Comparison of ENCODE assay signal across 8 mouse cellular contexts in genomic region chr15:26894801-26895229, GRCm38 (mm10). TPM values are rescaled to one million over a fixed set of nuclear protein-coding genes. Genes with fewer than 3 reads are reported as not detected.
DNase-seq lines count a peak whose midpoint lies in the region; ATAC-seq and TF ChIP-seq lines count a peak whose summit lies in the region.

No protein-coding gene starts in this region.

- no peaks in the 10 kb centered on the region for H3K79me3 ChIP-seq in C2C12 (ENCODE audit: low read depth)

- H3K4me1 ChIP-seq in ES-E14 (ENCODE audit: control insufficient read depth in 2 of 2, insufficient read depth in 2 of 2, low read length in 2 of 2, poor library complexity in 1 of 2), result no peaks in the 10 kb centered on the region
- H3K4me1 ChIP-seq in forebrain, embryonic 12.5 days, result peaks cover 13% of the 10 kb centered on the region

- H3K4me2 ChIP-seq in forebrain, embryonic 12.5 days, result peak overlapping the region; percentile 88

- intact Hi-C loops in heart, postnatal 36 days (cut with DNase I), result loop anchor here (1.0 to 10.0 kb wide), 6 partner anchors 53 to 910 kb away; partner anchors contain the start of gene Zfp622

- H3ac ChIP-seq in C2C12 (ENCODE audit: control insufficient read depth, insufficient read length, low read depth), result peak overlapping the region; percentile 90

- peak overlapping the region; percentile 48 for H3K4me3 ChIP-seq in C2C12 (ENCODE audit: insufficient read depth, poor library complexity, severe bottlenecking)
- peak overlapping the region; percentile 74 to 90 for H3K4me3 ChIP-seq in ES-E14 (ENCODE audit: insufficient read depth in 1 of 2, low read depth in 1 of 2, low read length in 2 of 2, poor library complexity in 1 of 2, severe bottlenecking in 1 of 2)
- peak overlapping the region; percentile 79 for H3K4me3 ChIP-seq in forebrain, embryonic 12.5 days (replicated peaks)

- DNase-seq in ES-E14 (ENCODE audit: low read depth, low spot score), result peak; percentile 17
- DNase-seq in heart, postnatal 36 days, result peak; percentile 52 to 63
- DNase-seq in kidney, postnatal 4 days, result peak; percentile 58 to 73
- DNase-seq in lung, postnatal 25 days (ENCODE audit: low spot score), result peak; percentile 34
- peak; percentile 55 for DNase-seq in testis, postnatal 10 days (ENCODE audit: low spot score)

- H3K79me2 ChIP-seq in C2C12 (ENCODE audit: control insufficient read depth, insufficient read depth), result peaks cover 4% of the 10 kb centered on the region

- no peak for TF ChIP-seq CTCF in C2C12 (IDR thresholded peaks at IDR 0.05; ENCODE audit: control insufficient read depth, insufficient read depth, insufficient read length)

- WGBS in forebrain, embryonic 12.5 days, result under 1% methylated on average over 27 of the region's 28 CpGs

- in situ Hi-C loops in ES-E14 (cut with MboI; ENCODE audit: low sequenced_read_pairs in 2 of 2, unreplicated experiment in 2 of 2), result no loop called here

- H3K9ac ChIP-seq in ES-E14 (ENCODE audit: insufficient read depth, low read depth, low read length, poor library complexity, severe bottlenecking), result peak overlapping the region; percentile 69
- peak overlapping the region; percentile 79 for H3K9ac ChIP-seq in forebrain, embryonic 12.5 days

- peak; percentile 83 for ATAC-seq in forebrain, embryonic 12.5 days (ENCODE audit: low FRiP score)
- no peak for ATAC-seq in erythroid progenitor cell, adult 5-6 weeks (replicated peaks; ENCODE audit: low FRiP score, poor library complexity, severe bottlenecking)

- H3K9me3 ChIP-seq in ES-E14 (ENCODE audit: control insufficient read depth, insufficient read depth, low read depth, low read length), result no peaks in the 10 kb centered on the region
- no peaks in the 10 kb centered on the region for H3K9me3 ChIP-seq in forebrain, embryonic 12.5 days

- H3K36me3 ChIP-seq in C2C12 (ENCODE audit: control insufficient read depth, insufficient read depth) (no peaks in the 10 kb centered on the region), ES-E14 (ENCODE audit: control insufficient read depth, insufficient read depth, low read length, poor library complexity, severe bottlenecking) (no peaks in the 10 kb centered on the region)
- H3K36me3 ChIP-seq in forebrain, embryonic 12.5 days (replicated peaks), result no peaks in the 10 kb centered on the region

- no peak overlapping the region for H3K27ac ChIP-seq in ES-E14 (ENCODE audit: insufficient read depth, low read depth, low read length, poor library complexity, severe bottlenecking)
- peak overlapping the region; percentile 82 for H3K27ac ChIP-seq in forebrain, embryonic 12.5 days

- H3K27me3 ChIP-seq in C2C12 (ENCODE audit: control insufficient read depth, insufficient read depth, insufficient read length), result no peaks in the 10 kb centered on the region
- H3K27me3 ChIP-seq in forebrain, embryonic 12.5 days, result peaks cover 10% of the 10 kb centered on the region; the same call in 1 of the 2 replicates

TF ChIP-seq in C2C12, 6 proteins besides CTCF, POLR2A, EP300 and RAD21:
- TF ChIP-seq USF1 (IDR thresholded peaks at IDR 0.05; ENCODE audit: low read depth) (no peak), FOSL1 (IDR thresholded peaks at IDR 0.05; ENCODE audit: insufficient read depth, low read length, poor library complexity, severe bottlenecking) (no peak), MAX (IDR thresholded peaks at IDR 0.05) (no peak), MYOG (IDR thresholded peaks at IDR 0.05; ENCODE audit: control insufficient read depth, extremely low read depth, insufficient read length) (no peak), CEBPB (IDR thresholded peaks at IDR 0.05; ENCODE audit: low read depth) (no peak), MYOD1 (IDR thresholded peaks at IDR 0.05; ENCODE audit: control insufficient read depth, insufficient read length, low read depth) (no peak)

TF ChIP-seq in ES-E14, 5 proteins besides CTCF, POLR2A, EP300 and RAD21:
- no peak for TF ChIP-seq ZNF384 (IDR thresholded peaks at IDR 0.05; ENCODE audit: low read depth, low read length)
- no peak for TF ChIP-seq ZC3H11A (IDR thresholded peaks at IDR 0.05; ENCODE audit: borderline replicate concordance, low read depth, low read length)
- TF ChIP-seq CHD2 (IDR thresholded peaks at IDR 0.05; ENCODE audit: low read depth, low read length), result no peak
- no peak for TF ChIP-seq HCFC1 (IDR thresholded peaks at IDR 0.05; ENCODE audit: borderline replicate concordance, insufficient read depth, low read length)
- TF ChIP-seq MAFK (IDR thresholded peaks at IDR 0.05; ENCODE audit: insufficient read depth, low read depth, low read length), result no peak
TF ChIP-seq in ES-E14: peak in this region for 0.

RNA-seq across cellular contexts. Expression of gene Fbxl7, which starts 0.6 kb away (rescaled TPM):
- polyA plus RNA-seq in C2C12 (2012; fragmentation: generic; extraction: Trizol), result 4.2 TPM
- total RNA-seq in ES-E14 (2012; rRNA removed), result 0.98 and 1.2 TPM in 2 replicates
- 12.4 and 17.0 TPM in 2 replicates for polyA plus RNA-seq in forebrain, embryonic 12.5 days (2016; fragmentation: Nextera tagmentation; extraction: Ambion mirVana)
- total RNA-seq in heart, postnatal 36 days (2021), result 1 to 10 TPM; 3.0 to 3.1 TPM
- not detected in 2 replicates for total RNA-seq in erythroid progenitor cell, adult 5-6 weeks (2015; ENCODE audit: low replicate concordance)
- not detected in 2 replicates for total RNA-seq in erythroid progenitor cell, adult 5-6 weeks (2017; ENCODE audit: low replicate concordance)
